Mouse (Mus musculus) cerebellum, adult 2 months (tissue): ENCODE data around the gene Cacybp. TPM values are rescaled to one million over a fixed set of nuclear protein-coding genes. Genes with fewer than 3 reads are reported as not detected.

Source experiments
- DNase-seq, 2 experiments: peaks; one replicate each; pipeline ENCODE4 v3.0.0; 2021
- H3K27ac ChIP-seq: fragments of 200-500 bp; 2 replicates; pipeline ENCODE4 v1.5.1; 2012; ENCODE audit warnings: low read length, control low read depth, inconsistent platforms; ENCODE audit not compliant: insufficient read depth
- H3K27me3 ChIP-seq: fragments of 200-500 bp; 2 replicates; pipeline ENCODE4 v1.6.1; 2012; ENCODE audit warnings: inconsistent platforms, mild to moderate bottlenecking, low read length, moderate library complexity; ENCODE audit not compliant: control insufficient read depth, insufficient read depth
- H3K4me1 ChIP-seq: fragments of 200-500 bp; 2 replicates; pipeline ENCODE4 v1.6.1; 2011; ENCODE audit warnings: low read length; ENCODE audit not compliant: control insufficient read depth, insufficient read depth
- H3K4me3 ChIP-seq: fragments of 200-500 bp; replicated peaks from 2 replicates; pipeline ENCODE3; 2011; ENCODE audit warnings: mild to moderate bottlenecking, low read depth, low read length, control low read depth; ENCODE audit not compliant: insufficient read depth
- CTCF ChIP-seq: fragments of 200-500 bp; IDR thresholded peaks from 2 replicates; pipeline ENCODE4 v1.5.1; 2011; ENCODE audit warnings: low read depth, mild to moderate bottlenecking, control low read depth, low read length, moderate library complexity, borderline replicate concordance; ENCODE audit not compliant: insufficient read depth
- POLR2A ChIP-seq: fragments of 200-500 bp; IDR thresholded peaks from 2 replicates; pipeline ENCODE4 v1.6.1; 2011; ENCODE audit warnings: low read length, control low read depth, borderline replicate concordance; ENCODE audit not compliant: insufficient read depth
- WGBS: fragments of 180-500 bp; shearing (Covaris S2); methylation state at CpG from one replicate; pipeline ENCODE4 v1.1.7; 2018; 5-methylcytosine and 5-hydroxymethylcytosine counted together
- polyA plus RNA-seq: library from polyadenylated mRNA; depleted of rRNA; stranded (reverse); fragments of >200 nt; gene quantifications from 2 replicates; pipeline ENCODE4 v1.2.3, GENCODE M21; 2012

Cacybp gene
- polyA plus RNA-seq, 1 experiment = 55.9 TPM

DNA sequence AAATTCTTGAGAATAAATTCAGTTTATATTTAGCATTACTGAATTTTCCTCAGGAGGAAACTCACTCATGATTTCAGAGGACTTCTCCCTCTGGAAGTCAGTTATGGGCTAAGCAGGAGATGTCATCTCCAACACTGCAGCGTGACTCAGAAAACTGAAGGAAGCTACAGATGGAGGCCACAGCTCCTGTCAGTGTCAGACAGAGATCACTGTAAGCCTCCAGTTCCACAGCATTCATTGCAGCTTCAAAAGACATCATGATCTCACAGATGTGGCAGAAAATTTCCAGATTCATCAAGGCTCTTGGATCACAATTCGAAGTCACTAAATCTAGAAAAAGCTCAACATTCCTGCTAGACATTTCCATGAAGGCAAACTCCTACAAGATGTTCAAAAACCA, 25.3 kb upstream of the Cacybp start:
- TF ChIP-seq CTCF = no peak
- TF ChIP-seq POLR2A = no peak
- 93% methylated on average over 2 of the region's 2 CpGs for WGBS
- no peak for DNase-seq

DNA sequence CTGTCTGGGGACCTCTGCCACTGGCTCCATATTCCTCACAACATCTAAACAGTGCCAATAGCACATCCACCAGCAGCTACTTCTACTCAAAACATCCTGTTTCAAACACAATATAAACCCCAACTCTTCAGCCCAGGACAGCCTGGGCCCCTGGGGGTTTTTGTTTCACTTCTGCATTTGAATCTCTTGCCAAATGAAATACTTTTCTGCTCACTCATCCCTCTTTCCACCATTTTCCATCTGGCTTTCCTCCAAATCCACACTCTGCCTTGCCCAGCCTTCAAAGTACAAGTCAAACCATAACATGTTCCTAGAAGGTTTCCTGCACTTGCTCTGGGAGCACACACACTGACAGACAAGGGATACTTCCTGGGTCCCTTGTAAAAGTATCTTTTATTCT, 21.2 kb upstream of the Cacybp start:
- no peak for DNase-seq
- Histone ChIP-seq H3K27me3 (no peaks in the 10 kb centered on the region), H3K4me1 (no peaks in the 10 kb centered on the region), H3K27ac (no peak overlapping the region), H3K4me3 (no peak overlapping the region)
- TF ChIP-seq POLR2A (no peak), CTCF (no peak)

More for the DNA sequence above, 25.3 kb upstream of the Cacybp start:
- H3K4me1 ChIP-seq = 0 out of 2 replicates have a peak, but pooled peaks cover 2% of the 10 kb centered on the region
- no peaks in the 10 kb centered on the region for H3K27me3 ChIP-seq
- no peak overlapping the region for H3K4me3 ChIP-seq
- no peak overlapping the region for H3K27ac ChIP-seq

DNA sequence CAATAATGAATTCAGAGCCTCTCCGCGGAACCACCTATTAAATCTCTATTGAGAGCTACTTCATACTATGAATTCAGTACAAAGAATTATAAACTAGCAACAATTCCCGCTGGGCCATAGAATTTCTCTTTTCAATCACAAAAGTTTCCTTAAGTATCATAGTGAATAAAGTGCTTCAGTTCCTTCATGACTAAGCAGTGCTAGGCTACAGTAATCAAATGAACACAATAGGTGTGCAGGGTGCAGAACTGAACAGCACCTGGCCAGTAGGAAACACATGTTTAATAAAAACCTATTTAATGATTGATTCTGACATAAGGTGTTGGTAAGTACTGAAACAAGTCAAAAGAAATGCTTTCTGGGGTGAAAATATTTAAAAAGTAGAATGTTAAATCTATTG, 19.4 kb upstream of the Cacybp start:
- Histone ChIP-seq H3K4me1 (no peaks in the 10 kb centered on the region), H3K4me3 (no peak overlapping the region), H3K27me3 (no peaks in the 10 kb centered on the region), H3K27ac (no peak overlapping the region)
- TF ChIP-seq POLR2A (no peak), CTCF (no peak)
- WGBS = 87% methylated on average over 3 of the region's 3 CpGs
- no peak for DNase-seq

DNA sequence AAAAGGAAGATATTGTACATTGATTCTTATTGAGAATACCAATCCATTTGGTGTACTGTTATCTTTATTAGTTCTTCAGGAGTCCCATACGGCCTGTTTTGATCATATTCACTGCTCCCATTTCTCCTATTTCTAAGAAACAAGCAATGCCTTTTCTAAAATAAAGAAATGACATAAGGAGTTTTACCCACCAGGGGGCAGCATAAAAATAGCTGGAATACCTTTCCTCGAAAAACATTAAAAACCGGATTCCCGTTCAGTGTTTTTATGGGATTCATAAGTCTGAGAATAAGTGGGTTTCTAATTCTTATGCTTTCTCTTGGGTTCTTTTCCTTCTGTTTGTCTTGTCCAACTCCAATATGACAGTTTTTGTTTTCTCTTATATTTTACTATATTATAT, 18.3 kb upstream of the Cacybp start:
- TF ChIP-seq POLR2A (no peak), CTCF (no peak)
- no peak overlapping the region for H3K27ac ChIP-seq
- WGBS = 21% methylated on average over 4 of the region's 4 CpGs

DNA sequence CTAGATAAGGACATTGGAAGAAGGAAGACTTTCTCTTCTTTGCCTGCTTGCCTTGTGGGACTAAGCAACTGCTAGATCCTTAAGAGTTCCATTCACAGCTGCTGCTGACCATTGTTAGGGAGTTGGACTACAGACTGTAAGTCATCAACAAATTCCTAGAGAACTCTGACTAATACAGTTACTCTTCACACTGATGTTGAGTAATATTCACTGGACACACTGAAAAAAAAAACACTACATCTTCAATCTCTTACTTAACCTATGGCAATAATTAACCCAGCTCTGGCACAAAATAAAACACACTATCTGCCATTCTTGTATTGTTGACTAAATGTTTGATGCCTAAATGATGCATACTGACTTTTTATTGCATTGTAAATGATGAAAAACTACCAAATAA, 15.2 kb upstream of the Cacybp start:
- H3K27me3 ChIP-seq = no peaks in the 10 kb centered on the region
- TF ChIP-seq CTCF (no peak), POLR2A (no peak)
- H3K4me1 ChIP-seq = no peaks in the 10 kb centered on the region
- H3K27ac ChIP-seq = no peak overlapping the region
- no peak overlapping the region for H3K4me3 ChIP-seq
- no peak for DNase-seq

More for the DNA sequence above, 18.3 kb upstream of the Cacybp start:
- no peak overlapping the region for H3K4me3 ChIP-seq
- no peaks in the 10 kb centered on the region for H3K4me1 ChIP-seq
- peak in 1 of 2 experiments; percentile 55 for DNase-seq
- no peaks in the 10 kb centered on the region for H3K27me3 ChIP-seq

DNA sequence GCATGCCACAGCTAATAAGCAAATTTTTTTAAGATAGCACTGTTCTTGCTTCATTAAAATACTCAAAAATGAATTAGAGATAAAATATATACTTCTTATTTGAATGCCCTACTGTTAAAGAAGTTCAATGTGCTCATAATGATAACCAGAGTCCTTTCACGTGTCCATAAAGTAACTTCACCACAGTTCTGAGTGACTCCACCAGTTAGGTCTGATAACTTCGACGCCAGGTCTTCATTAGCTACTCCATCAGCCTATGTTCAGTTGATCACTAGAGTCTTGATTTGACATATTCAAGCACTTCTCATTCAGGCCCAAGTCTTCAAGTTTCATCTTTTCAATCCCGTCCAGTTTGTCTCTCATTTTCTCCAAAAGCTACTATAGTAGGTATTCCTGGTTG, 14.5 kb upstream of the Cacybp start:
- Histone ChIP-seq H3K4me1 (no peaks in the 10 kb centered on the region), H3K27ac (no peak overlapping the region), H3K4me3 (no peak overlapping the region), H3K27me3 (no peaks in the 10 kb centered on the region)
- WGBS = 94% methylated on average over 4 of the region's 4 CpGs
- DNase-seq = no peak
- TF ChIP-seq POLR2A (no peak), CTCF (no peak)

DNA sequence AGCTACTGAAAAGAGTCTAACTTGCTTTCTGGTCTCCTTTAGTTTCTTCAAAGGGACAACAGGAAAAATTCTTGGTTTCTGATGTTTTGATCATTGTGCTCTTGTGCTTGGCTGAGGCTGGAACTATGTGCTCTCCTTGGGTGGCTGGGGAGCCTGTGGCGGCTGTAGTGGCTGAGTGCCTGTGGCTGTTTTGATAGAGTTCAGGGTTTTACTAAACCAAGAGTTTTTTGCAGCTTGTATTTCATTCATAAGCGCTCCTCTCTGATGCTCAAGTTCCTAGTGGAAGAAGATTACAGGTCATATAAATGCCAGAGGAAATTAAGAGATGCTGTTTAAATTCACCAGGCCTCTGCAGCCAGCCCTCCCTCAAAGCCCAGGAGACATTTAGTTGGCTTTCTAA, 11.4 kb upstream of the Cacybp start:
- H3K27me3 ChIP-seq = no peaks in the 10 kb centered on the region
- H3K27ac ChIP-seq = no peak overlapping the region
- WGBS = 88% methylated on average over 2 of the region's 2 CpGs
- DNase-seq = no peak
- no peak overlapping the region for H3K4me3 ChIP-seq
- H3K4me1 ChIP-seq = no peaks in the 10 kb centered on the region
- no peak for TF ChIP-seq CTCF
- no peak for TF ChIP-seq POLR2A

DNA sequence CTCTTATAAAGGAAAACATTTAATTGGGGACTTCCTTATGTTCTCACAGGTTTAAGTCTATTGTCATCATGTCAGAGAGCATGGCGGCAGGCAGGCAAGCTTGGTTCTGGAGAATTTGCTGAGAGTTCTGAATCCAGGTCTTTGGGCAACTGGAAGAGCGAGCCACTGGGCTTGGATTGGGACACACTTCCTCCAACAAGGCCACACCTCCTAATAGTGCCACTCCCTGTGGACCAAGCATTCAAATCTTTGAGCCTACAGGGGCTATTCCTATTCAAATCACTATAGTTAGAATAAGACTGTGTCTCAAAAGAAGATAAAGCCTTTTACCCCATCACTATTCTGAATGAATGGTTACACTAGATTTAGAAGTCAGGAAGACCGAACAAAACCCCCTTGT, 5.2 kb upstream of the Cacybp start:
- DNase-seq = no peak
- H3K4me3 ChIP-seq = no peak overlapping the region
- H3K27ac ChIP-seq = no peak overlapping the region
- peaks cover 2% of the 10 kb centered on the region; the same call in 1 of the 2 replicates for H3K4me1 ChIP-seq
- WGBS = 89% methylated on average over 3 of the region's 3 CpGs
- no peak for TF ChIP-seq CTCF
- no peak for TF ChIP-seq POLR2A
- H3K27me3 ChIP-seq = no peaks in the 10 kb centered on the region
